Mouse (Mus musculus) cortical plate, adult 2 months (tissue): ENCODE data around the gene Arrdc5. TPM values are rescaled to one million over a fixed set of nuclear protein-coding genes. Genes with fewer than 3 reads are reported as not detected.

ENCODE experiments used
- H3K27ac ChIP-seq: fragments of 200-500 bp; 2 replicates; pipeline ENCODE4 v1.5.1; 2012; ENCODE audit warnings: low read length, control low read depth, inconsistent platforms; ENCODE audit not compliant: insufficient read depth
- H3K4me1 ChIP-seq: fragments of 200-500 bp; 2 replicates; pipeline ENCODE4 v1.6.1; 2011; ENCODE audit warnings: low read length; ENCODE audit not compliant: control insufficient read depth, insufficient read depth
- H3K4me3 ChIP-seq: fragments of 200-500 bp; 2 replicates; pipeline ENCODE4 v1.5.1; 2011; ENCODE audit warnings: mild to moderate bottlenecking, low read length, control low read depth; ENCODE audit not compliant: insufficient read depth
- CTCF ChIP-seq: fragments of 200-500 bp; IDR thresholded peaks from 2 replicates; pipeline ENCODE4 v1.5.1; 2011; ENCODE audit warnings: mild to moderate bottlenecking, control low read depth, low read length; ENCODE audit not compliant: insufficient read depth; ENCODE audit errors: extremely low read depth
- POLR2A ChIP-seq: fragments of 200-500 bp; IDR thresholded peaks from 2 replicates; pipeline ENCODE4 v1.6.1; 2011; ENCODE audit warnings: mild to moderate bottlenecking, low read length, control low read depth; ENCODE audit not compliant: insufficient read depth; ENCODE audit errors: extremely low read depth
- polyA plus RNA-seq: library from polyadenylated mRNA; depleted of rRNA; stranded (reverse); fragments of >200 nt; gene quantifications from 2 replicates; pipeline ENCODE4 v1.2.3, GENCODE M21; 2012

The Arrdc5 gene
- polyA plus RNA-seq, 1 experiment, result not detected

DNA sequence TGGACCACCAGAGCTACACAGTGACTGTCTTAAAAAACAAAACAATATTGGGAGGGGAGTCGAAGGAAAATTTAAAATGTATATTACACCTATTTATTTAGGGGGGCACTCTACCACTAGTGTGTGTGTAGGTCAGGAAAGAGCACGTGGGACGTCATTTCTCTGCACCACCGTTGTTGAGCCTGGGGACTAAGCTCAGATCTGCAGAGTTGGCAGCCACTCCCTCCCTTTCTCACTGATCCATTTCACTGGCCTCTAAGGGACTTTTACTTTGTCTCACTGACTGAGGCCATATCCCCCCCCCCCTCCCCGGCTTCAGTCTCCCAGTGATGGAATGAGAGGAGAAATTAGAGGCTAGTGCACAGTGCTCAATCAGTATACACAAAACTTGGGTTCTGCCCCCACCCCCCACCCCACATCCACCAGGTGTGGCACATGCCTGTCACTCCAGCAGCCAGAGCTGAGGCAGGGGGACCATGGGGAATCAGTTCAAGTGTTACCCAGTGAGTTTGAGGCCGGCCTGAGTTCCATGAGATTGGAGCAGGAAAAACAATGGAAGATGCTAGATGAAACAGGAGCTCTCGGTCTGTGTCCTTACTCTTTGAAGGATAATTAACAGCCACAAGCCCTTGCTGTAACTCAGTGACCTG lies 8.1 kb downstream of the Arrdc5 start:
- Histone ChIP-seq H3K4me3 (no peak overlapping the region), H3K4me1 (peaks cover 1% of the 10 kb centered on the region; the same call in 1 of the 2 replicates), H3K27ac (no peak overlapping the region)
- TF ChIP-seq CTCF (no peak), POLR2A (no peak)

DNA sequence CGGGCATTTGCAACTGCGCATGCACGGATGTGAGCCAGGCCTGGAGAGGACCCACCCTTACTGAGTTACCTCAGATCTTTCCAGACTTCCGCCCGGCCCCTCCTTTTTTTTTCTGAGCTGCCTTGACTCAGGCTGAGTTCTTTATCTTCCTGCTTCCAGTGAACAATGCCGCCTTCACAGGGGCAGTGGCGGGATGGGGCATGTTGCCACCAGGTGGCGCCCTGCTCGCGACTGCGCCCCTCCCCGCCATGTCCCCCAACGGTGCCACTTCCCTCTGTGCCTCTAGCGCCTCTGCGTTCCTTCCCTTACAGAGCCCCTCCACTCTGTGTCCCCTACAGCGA lies 8.9 kb downstream of the Arrdc5 start:
- Histone ChIP-seq H3K4me1 (peaks cover 1% of the 10 kb centered on the region; the same call in 1 of the 2 replicates), H3K27ac (0 out of 2 replicates have a peak overlapping the region, but pooled peaks have one; percentile 39), H3K4me3 (no peak overlapping the region)
- TF ChIP-seq CTCF, result peak; percentile 51
- no peak for TF ChIP-seq POLR2A

GRCm38 (mm10) chr17:56290388-56291170 lies 9.5 kb downstream of the Arrdc5 start:
- H3K27ac ChIP-seq, result peak overlapping the region; percentile 78
- H3K4me1 ChIP-seq, result peaks cover 1% of the 10 kb centered on the region; the same call in 1 of the 2 replicates
- TF ChIP-seq CTCF, result no peak
- 0 out of 2 replicates have a peak, but pooled peaks have one; percentile 29 for TF ChIP-seq POLR2A
- H3K4me3 ChIP-seq, result peak overlapping the region; percentile 23

DNA sequence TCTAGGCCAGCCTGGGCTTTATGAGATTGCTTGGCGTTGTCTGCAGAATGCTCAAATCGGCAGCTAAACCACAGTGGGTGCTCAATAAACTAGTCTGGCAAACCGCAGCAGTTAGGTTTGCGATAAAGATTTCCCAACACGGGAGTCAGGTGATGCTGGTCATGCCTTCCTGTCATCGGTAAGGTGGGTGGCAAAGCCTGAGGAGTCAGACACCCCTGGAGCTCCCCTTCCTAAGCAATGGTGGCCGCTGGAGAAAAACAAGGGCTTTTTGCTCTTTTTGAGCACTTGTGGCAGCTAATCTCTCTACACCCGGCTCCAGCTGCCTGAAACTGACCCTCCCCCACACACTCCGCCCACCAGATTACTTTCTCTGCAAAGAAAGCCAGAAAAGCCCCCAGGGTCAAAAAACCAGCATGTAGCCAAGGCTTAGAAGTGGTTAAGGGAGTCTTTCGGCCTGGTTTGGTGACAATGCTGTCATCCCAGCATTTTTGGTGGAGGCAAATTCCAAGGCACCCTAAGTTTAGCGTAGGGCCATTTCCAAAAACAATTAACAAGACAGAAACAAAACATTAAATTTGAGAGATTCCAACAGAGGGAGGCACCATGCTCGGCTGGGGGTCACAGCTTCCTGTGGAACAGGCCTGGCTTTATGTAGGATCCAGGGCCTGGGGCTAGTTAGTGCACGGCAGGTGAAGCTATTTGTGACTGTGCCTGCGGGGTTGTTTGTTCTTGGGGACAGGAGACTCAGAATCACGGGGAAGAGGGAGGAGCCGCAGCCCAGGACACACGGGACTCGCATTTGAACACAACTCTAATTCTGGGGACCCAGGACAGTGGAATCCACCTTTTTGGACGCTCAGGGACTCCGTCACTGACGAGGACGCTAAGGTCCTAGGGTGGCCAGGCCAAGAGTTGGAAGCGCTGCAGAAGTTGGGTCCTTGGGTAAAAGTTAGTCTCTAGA lies 10.4 kb downstream of the Arrdc5 start:
- Histone ChIP-seq H3K27ac (peak overlapping the region; percentile 78; the same call in 1 of the 2 replicates), H3K4me1 (peaks cover 1% of the 10 kb centered on the region; the same call in 1 of the 2 replicates), H3K4me3 (peak overlapping the region; percentile 23)
- TF ChIP-seq POLR2A (no peak), CTCF (no peak)

DNA sequence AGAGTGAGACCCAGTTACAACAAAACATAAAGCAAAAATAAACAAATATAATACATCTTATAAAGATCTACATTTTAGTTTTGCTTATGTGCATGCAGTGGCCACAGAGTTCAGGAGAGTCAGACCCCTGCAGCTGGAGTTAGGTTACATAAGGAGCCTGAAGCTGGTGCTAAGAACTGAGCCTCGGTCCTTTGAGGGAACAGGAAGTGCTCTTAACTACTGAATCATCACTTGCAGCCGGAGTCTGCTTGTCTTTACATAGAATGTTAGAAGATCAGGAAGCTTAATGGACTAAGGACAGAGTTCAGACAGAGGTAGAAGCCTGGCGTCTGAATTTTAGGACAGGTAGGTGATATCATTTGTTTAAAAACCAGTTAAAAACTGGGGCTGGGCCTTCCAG lies 11.2 kb downstream of the Arrdc5 start:
- peak overlapping the region; percentile 78; the same call in 1 of the 2 replicates for H3K27ac ChIP-seq
- peaks cover 1% of the 10 kb centered on the region; the same call in 1 of the 2 replicates for H3K4me1 ChIP-seq
- TF ChIP-seq CTCF, result no peak
- TF ChIP-seq POLR2A, result no peak
- no peak overlapping the region for H3K4me3 ChIP-seq

DNA sequence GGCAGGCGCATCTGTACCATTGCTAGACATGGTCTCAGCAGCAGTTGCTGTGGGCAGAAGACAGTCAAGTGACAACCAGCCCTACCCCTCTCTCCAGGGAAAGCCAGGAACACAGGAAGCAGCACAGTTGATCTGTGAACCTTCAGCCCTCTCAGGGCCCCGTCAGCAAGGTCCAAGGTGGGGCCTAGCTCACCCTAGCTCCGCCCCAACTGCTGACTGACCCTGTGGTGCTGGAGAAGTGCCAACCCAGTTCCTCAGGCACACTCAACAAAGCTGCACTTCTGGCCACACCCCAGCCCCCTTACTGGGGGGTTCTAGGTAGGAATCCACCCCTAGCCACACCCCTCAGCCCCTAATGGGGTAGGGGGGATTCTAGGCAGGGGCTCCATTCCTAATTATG lies 12.3 kb downstream of the Arrdc5 start:
- Histone ChIP-seq H3K4me3 (no peak overlapping the region), H3K4me1 (peaks cover 4% of the 10 kb centered on the region; the same call in 1 of the 2 replicates), H3K27ac (peak overlapping the region; percentile 8)
- TF ChIP-seq CTCF, result no peak
- TF ChIP-seq POLR2A, result no peak

- TF ChIP-seq CTCF (no peak), POLR2A (no peak)
Measured at GRCm38 (mm10) chr17:56285995-56286394, 14.1 kb downstream of the Arrdc5 start.

GRCm38 (mm10) chr17:56283316-56283715 lies 16.8 kb downstream of the Arrdc5 start:
- H3K4me3 ChIP-seq, result no peak overlapping the region
- peak overlapping the region; percentile 8 for H3K27ac ChIP-seq
- TF ChIP-seq POLR2A, result no peak
- TF ChIP-seq CTCF, result no peak
- peaks cover 2% of the 10 kb centered on the region; the same call in 1 of the 2 replicates for H3K4me1 ChIP-seq

More at GRCm38 (mm10) chr17:56285995-56286394, 14.1 kb downstream of the Arrdc5 start:
- Histone ChIP-seq H3K27ac (no peak overlapping the region), H3K4me3 (no peak overlapping the region), H3K4me1 (peaks cover 4% of the 10 kb centered on the region; the same call in 1 of the 2 replicates)

DNA sequence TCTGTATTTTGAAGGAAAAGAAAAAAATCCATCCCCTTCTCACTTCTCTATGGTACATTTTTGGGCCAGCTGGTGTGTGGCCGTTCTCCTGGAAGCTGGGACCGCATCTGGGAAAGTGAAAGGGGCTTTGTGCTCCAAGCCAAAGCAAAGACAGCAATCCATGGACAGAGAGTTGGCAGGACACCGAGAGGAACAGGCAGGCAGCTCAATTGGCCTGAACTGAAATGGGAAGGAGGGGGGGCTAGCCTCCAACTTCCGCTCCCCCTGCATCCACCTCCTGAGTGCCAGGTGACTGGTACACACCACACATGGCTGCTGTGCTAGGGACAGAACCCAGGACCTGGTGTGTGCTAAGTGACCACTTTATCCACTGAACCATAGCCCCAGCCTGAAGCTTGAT lies 17.3 kb downstream of the Arrdc5 start:
- Histone ChIP-seq H3K4me1 (peaks cover 2% of the 10 kb centered on the region; the same call in 1 of the 2 replicates), H3K4me3 (no peak overlapping the region), H3K27ac (peak overlapping the region; percentile 8)
- TF ChIP-seq POLR2A, result 0 out of 2 replicates have a peak, but pooled peaks have one; percentile 32
- no peak for TF ChIP-seq CTCF
